Mouse (Mus musculus): ENCODE measurements around the gene Dnajc22. TPM values are rescaled to one million over a fixed set of nuclear protein-coding genes. Genes with fewer than 3 reads are reported as not detected.
"Not testable (repeated sequence)": the region's sequence is repeated elsewhere in the genome, so short reads cannot be mapped to it uniquely, and the experiment has no call there.

Dnajc22 gene
- under 1 TPM in 1 of 2 experiments, not detected in 1; 0.12 TPM for total RNA-seq (2021)
- long read RNA-seq, experiment 1: 0 reads
- long read RNA-seq, experiment 2: 0 reads

DNA sequence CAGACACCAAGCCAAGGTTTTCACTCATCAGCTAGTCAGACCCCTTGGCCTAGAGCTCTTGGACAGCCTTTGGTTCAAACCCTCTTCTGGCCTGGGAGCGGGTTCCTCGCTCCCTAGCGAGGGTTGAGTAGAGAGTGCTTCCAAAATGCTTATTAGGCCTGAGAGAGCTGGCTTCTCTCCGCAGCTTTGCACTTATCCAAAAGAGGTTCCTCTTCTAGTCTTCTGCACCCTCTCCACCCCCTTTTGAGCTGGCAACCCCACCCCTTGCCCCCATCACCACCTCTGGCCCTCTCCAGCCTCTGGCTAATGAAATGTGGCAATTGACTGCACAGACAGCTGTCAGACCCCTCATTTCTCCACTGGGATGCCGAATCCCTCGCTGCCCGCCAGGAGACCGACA, at the start of gene Dnajc22:
Dnajc22 (plus strand) TSS at position 301 of the 400 bp plus-strand sequence.
- intact Hi-C loops (cut with DNase I; ENCODE audit: low total_unique reads): loop anchor here (5.0 kb wide), 1 partner anchor 41 kb away; no protein-coding TSS in a partner anchor
- no peak for DNase-seq

DNA sequence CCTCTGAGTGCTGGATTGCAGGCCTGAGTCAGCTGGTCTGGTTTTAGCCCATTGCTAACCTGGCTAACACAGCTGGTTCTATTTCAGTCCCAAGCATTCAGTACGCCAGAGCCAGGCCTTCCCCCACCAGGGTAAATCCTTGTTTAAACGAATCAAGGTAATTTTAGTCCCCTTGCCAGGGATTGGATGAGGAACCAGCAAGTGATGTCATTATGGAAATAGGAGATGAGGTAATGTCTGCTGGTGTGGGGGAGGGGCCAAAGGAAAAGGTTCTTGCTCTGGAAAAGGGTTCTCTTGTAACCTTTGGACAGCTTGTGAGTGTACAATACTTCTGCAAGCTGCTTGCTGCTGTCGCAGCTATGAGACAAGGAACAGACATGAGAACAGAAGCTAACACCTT, 48.1 kb upstream of the Dnajc22 start:
- no peak for DNase-seq
- intact Hi-C loops (cut with DNase I; ENCODE audit: low total_unique reads): no loop called here

DNA sequence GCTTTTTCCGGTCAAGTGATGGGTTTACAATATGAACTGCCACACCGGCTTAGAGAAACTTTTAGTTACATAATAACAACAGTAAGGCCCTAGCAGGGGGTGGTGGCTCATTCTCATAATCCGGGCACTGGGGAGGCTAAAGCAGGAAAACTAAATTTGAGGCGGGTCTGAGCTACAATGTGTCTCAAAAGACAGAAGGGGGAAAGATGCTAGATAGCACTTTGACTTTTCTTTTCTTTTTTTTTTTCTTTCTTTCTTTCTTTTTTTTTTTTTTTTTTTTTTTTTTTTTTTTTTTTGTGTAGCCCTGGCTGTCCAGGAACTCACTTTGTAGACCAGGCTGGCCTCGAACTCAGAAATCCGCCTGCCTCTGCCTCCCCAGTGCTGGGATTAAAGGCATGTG, 47.2 kb upstream of the Dnajc22 start:
- DNase-seq; intact Hi-C loops (cut with DNase I; ENCODE audit: low total_unique reads): not testable (repeated sequence)

DNA sequence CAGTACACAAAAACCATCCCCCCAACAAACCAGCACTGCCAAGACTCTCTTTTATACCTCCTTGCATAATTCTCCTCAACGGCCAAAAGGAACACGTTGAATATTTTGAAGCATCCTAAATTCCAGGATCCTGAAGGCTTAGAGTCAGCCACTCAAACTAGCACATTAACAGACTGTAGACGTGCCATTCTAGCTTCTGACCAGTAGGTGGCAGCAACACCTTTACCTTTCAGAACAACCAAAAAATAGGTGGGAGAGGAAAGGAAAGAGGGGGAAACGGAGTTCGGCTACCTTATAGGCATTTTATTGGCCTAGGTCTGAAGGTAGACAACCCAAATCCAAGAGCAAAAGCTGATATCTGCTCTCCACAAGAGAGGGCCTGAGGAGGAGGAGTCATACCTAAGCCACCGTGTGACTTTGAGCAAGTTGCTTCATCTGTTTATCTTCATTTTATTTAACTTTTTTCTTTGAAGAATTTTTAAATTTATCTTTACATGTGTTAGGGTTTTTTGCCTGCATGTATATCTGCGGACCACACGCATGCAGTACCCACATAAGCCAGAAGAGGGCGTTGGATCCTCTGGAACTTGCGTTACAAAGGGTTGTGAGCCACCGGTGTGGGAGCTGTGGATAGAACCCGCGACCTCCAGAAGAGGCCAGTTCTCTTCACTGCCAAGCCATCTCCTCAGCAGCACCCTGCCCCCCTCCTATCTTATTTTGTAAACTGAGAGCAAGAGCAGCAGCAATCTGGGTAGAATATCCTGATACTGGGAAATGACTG, 43.3 kb upstream of the Dnajc22 start:
- intact Hi-C loops (cut with DNase I; ENCODE audit: low total_unique reads): loop anchor here (5.0 kb wide), 1 partner anchor 43 kb away; the partner anchor contains the start of gene Dnajc22
- DNase-seq: no peak

DNA sequence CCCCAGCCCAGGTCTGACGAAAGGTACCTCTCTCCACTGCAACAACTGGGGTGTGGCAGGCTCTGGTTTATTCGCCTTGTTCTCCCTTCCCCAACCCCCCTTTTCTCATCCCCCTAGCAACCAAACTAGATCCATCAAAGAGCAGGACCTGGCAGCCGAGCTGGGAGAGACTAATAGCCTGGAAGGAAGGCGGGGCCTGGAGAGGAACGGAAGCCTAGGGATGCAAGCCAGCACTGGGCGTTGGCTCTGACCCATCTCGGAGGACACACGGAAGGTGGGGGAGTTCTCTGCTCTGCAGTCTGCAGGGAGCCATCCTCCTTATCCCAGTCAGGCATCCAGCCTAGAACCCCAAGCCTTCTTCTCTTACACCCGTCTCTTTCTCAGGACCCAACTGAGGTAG, 39.6 kb upstream of the Dnajc22 start:
- DNase-seq: peak; percentile 47
- intact Hi-C loops (cut with DNase I; ENCODE audit: low total_unique reads): loop anchor here (5.0 kb wide), 1 partner anchor 39 kb away; the partner anchor contains the start of gene Dnajc22

DNA sequence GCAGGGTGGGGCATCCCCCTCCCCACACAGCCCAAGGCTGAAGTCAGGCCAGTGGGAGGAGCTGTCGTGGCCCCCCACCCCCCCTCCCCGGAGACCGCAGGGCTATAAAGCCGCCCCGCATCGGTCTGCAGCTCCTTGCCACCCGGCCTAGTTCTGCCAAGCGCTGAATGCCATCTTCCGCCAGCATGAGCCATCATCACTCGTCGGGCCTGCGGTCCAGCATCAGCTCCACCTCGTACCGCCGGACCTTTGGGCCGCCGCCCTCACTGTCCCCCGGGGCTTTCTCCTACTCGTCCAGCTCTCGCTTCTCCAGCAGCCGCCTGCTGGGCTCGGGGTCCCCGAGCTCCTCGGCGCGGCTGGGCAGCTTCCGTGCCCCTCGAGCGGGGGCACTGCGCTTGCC, 37.9 kb upstream of the Dnajc22 start, which contains the start of gene Prph:
Prph (plus strand) TSS at position 135 of the 400 bp plus-strand sequence.
- intact Hi-C loops (cut with DNase I; ENCODE audit: low total_unique reads): no loop called here

DNA sequence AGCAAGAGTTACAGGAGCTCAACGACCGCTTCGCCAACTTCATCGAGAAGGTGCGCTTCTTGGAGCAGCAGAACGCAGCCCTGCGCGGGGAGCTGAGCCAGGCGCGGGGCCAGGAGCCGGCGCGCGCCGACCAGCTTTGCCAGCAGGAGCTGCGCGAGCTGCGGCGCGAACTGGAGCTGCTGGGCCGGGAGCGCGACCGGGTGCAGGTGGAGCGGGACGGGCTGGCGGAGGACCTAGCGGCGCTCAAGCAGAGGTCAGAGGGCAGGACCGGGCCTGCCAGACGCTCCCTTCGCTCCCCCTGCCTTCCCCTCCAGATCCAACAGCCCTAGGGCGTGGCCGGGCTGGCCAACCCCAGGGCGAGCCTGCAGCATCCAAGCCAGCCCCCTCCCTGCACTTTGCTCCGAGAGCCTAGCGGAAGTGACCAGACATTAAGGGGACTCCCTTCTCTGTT, 37.4 kb upstream of the Dnajc22 start:
- DNase-seq: peak; percentile 34
- intact Hi-C loops (cut with DNase I; ENCODE audit: low total_unique reads): no loop called here

More for the DNA sequence above, 37.9 kb upstream of the Dnajc22 start, which contains the start of gene Prph:
- no peak for DNase-seq

DNA sequence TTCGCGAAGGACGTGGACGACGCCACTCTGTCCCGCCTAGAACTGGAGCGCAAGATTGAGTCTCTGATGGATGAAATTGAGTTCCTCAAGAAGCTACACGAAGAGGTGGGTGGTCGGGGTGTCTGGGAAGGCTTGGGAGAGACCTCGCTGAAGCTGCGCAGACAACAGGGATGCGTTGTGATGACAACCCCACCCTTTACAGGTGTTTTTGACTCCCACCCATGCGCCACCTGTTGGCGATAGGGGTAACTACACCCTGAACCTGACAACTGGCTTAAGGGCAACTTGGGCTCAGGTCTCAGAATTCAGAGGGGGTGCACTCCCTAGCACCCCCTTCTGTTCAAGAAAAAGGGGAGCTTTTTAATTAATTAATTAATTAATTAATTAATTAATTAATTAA, 36.6 kb upstream of the Dnajc22 start:
- intact Hi-C loops (cut with DNase I; ENCODE audit: low total_unique reads): no loop called here
- DNase-seq: no peak

DNA sequence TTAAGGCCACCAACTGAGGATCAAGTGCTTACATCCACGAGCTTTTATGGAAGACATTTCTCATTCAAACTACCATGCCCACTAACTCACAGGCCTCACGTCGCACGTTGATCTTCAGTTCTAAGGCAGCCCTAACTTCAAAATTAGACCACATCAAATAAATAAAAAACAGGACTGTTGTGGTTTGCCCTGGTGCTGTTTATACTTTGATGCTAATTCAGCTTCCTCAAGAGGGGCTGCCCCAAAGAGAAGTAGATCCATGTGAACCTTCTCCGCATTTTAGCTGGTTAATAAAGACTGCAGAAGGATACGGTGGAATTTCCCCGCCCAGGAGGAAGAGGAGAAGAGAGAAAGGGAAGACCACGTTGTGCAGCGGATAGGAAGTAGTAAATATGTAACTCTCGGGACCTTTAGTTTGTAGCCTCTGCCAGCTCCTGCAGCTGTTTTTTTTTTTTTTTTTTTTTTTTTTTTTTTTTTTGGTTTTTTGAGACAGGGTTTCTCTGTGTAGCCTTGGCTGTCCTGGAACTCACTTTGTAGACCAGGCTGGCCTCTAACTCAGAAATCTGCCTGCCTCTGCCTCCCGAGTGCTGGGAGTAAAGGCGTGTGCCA, 27.3 kb upstream of the Dnajc22 start:
- intact Hi-C loops (cut with DNase I; ENCODE audit: low total_unique reads): no loop called here
- no peak for DNase-seq

DNA sequence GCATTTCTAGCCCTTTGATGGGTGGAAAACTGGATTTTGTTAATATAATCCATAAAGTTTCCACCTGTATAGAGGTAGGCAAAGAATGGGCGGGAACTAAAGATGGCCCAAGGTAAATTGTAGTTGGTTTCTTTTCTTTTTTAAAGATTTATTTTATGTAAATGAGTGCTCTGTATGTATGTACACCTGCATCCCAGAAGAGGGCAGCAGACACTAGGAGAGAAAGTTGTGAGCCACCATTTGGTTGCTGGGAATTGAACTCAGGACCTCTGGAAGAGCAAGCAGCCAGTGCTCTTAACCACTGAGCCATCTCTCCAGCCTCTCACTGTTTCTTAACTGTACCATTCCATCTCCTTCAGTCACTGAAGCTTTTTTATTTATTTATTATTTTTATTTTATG, 21.0 kb upstream of the Dnajc22 start:
- intact Hi-C loops (cut with DNase I; ENCODE audit: low total_unique reads): no loop called here
- no peak for DNase-seq

DNA sequence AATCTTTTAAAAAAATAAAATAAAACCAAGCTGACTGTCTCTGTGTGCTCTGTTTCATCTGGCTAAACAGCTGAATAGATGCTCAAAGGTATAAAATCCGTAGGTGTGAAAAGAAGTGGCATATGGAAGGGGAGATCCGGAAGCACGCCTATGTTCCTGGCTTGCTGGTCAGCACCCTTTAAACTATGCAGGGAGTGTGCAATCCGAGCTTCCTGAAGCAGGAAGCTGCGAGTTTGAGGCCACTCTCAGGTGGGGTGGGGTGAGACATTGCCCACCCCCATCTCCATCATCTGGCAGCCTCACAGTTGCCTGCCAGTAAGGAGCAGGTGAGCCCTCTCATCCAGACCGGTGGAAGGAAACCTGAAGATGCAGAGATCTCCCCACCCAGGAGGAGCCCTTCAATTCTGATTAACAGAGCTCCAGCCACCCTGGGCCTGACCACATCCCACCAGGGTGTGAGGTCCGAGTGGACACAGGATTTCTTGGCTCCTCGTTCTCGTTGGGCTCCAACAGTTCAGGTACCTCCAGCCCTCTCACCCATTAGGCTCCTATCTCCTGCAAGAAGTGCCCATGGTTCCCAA, 18.9 kb upstream of the Dnajc22 start, which contains the start of gene Troap:
Troap (plus strand) TSS at position 557 of the 581 bp plus-strand sequence.
- intact Hi-C loops (cut with DNase I; ENCODE audit: low total_unique reads): no loop called here
- no peak for DNase-seq

DNA sequence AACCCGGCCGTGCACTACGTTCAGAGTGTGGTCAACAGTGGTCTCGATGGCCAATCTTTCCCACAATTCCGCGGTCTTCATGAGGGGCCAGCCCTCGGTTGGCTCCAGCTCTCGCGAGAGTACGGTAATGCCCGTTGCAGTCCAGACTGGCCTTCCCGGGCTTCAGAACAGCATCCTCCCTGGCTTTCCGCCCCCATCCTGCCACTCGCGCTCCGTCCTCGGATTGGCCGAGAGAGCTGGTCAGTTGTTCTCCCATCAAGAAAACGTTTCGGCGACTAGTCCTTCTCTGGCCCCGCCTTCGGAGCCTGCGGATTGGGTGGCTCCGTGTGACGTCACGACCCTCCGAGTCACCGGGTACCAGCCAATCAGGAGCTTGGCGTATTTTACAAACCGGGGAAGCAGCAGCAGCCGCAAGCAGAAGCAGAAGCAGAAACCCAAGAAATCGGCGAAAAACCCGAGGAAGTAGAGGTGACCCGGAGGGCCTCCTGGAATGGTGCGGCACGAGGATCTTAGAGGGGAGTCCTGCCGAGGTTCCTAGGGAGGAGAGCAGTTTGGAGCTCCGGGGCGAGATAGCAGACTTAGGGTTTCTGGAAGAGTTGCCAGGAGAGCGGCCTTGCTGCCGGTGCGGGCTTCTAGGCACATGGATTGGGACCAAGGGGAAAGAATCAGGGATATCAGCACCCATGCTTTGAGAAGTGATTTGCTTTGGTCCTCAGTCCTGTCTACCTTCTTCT, 18.2 kb upstream of the Dnajc22 start:
- intact Hi-C loops (cut with DNase I; ENCODE audit: low total_unique reads): no loop called here
- peak; percentile 97 for DNase-seq

DNA sequence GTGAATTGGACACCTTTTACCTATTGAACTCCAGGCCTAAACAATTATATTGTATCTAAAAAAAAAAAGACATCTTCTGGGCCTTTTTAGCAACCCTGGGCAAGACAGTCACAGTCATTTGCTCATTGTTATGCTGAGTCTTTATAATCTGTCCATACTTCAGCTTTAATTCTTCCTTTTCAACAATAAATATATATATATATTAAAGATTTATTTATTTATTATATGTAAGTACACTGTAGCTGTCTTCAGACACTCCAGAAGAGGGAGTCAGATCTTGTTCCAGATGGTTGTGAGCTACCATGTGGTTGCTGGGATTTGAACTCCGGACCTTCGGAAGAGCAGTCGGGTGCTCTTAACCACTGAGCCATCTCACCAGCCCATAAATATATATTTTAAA, 17.0 kb upstream of the Dnajc22 start:
- DNase-seq; intact Hi-C loops (cut with DNase I; ENCODE audit: low total_unique reads): not testable (repeated sequence)

DNA sequence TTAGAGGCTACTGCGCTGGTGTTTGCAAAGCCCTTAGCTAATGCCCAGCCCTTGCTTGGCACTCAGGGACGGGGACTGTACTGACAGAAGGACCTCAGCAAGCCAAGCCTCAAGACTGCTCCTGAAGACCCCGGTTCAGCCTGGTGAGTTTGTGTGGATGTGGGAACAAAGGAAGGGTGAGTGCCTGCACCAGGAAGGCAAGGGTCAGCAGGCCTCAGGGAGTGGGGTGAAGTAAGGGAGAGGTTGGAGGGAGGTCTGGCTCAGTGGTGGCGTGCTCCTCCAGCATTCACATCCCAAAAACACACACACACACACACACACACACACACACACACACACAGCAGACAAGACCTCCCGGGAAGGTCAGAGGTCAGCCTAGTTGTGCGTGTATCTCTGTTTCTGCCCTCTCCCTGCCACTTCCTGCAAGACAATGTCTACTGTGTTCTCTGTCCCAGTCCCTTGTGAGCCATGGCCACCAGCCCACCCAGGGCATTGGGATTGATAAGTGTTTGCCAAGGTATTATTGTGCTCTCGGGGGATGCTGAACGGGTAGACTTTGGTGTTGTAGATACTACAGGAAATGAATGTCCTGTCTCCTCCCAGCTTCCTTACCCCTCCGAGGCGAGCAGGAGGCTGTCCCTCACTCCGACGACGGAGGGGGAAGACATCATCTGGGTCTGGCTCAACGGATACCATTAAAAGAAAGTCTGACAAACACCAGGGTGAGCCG, 14.6 kb upstream of the Dnajc22 start:
- DNase-seq: no peak
- intact Hi-C loops (cut with DNase I; ENCODE audit: low total_unique reads): no loop called here

DNA sequence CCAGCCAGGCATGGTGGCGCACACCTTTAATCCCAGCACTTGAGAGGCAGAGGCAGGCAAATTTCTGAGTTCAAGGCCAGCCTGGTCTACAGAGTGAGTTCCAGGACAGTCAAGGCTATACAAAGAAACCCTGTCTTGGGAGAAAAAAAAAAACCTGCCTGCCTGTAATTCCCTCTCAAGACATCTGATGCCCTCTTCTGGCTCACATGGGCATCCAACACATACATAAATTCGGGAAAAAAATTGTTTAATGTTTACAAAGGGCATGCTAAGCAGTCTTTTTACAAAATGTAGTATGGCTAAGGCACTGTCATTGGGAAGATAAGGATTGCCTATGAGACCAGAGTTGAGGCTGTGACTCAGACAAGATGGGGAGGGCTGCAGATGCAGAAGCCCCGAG, 13.2 kb upstream of the Dnajc22 start:
- no peak for DNase-seq
- intact Hi-C loops (cut with DNase I; ENCODE audit: low total_unique reads): loop anchor here (10.0 kb wide), 1 partner anchor 125 kb away; no protein-coding TSS in a partner anchor

DNA sequence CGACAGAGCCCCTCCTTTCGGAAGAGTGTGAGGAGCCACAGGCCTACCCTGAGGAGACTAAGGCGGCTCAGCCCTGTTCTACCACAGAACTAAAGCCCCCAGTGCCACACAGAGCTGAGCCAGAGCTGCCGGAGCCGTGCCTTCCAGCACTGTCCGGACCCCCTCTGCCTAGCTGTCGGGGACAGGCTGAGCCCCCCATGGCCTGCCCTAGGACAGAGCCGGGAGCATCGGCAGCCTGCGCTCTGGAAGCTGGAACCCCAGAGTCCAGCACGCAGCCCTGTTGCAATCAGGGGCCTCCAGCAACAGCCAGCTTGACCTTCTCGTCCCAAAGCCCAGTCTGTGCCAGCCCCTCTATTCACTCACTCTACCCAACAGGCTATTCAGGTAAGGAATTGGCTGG, 10.6 kb upstream of the Dnajc22 start:
- DNase-seq: no peak
- intact Hi-C loops (cut with DNase I; ENCODE audit: low total_unique reads): loop anchor here (10.0 kb wide), 1 partner anchor 122 kb away; no protein-coding TSS in a partner anchor

DNA sequence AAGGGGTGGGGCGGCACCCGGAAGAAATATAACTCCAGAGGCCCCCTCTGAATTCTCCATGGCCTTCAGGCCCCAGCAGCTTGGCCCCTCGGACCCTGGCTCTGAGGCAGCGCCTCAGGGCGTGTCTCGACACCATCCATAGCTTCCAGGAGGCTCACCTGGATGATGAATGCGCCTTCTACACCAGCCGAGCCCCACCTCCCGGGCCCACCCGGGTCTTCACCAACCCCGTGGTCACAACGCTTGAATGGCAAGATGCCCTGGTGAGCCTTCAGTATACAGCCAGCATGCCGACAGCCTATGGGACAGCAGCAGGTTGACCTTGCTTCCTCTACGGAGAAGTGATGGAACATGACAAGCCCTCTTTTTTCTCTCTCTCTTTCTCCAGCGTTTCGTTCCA, 10.1 kb upstream of the Dnajc22 start:
- intact Hi-C loops (cut with DNase I; ENCODE audit: low total_unique reads): loop anchor here (10.0 kb wide), 1 partner anchor 122 kb away; no protein-coding TSS in a partner anchor
- DNase-seq: no peak

DNA sequence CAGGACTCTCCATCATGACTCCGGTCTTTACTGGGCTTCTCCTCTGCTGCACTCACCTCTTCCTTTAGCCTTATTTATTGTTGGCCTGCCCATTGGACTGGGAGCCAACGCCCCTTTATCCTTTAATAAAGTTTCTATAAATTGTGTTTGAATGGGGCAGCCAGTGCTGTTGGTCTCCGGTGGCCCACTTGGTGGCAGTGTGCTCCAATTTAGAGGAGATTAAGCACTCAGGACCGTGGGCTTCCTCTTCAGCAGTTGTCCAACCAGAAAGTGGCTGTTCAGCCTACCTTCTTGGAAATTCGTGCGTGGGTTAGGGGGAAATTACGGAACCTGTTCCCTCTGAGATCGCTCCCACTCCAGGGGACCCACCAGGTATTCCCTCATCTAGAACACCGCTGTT, 9.7 kb upstream of the Dnajc22 start:
- no peak for DNase-seq
- intact Hi-C loops (cut with DNase I; ENCODE audit: low total_unique reads): loop anchor here (10.0 kb wide), 1 partner anchor 122 kb away; no protein-coding TSS in a partner anchor

All from gastrocnemius, postnatal 14 days (tissue).